Mouse (Mus musculus): ENCODE data around the gene Tfap2e.

DNA sequence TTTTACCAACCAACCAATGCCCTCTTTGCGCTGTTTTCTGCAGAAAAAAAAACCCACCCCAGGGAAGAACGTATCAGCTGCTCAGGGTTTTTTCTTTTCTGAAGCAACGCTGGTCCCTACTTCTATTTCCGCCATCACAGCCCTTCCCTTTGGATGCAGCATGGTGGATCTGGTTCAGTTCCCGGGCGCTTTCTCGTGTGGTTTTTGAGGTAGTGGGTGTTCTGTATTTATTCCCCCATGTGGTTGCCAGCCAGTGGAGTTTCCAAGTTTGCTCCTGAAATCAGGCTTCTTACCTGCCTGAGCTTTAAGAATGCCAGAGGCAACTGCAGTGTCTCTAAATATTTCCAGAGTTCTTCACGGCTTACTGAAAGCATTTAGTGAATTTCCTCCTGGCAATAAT lies 46.5 kb upstream of the Tfap2e start:
- no peak for TF ChIP-seq POLR2A (IDR thresholded peaks at IDR 0.05; ENCODE audit: extremely low read depth, insufficient read depth, low read length)
- TF ChIP-seq CTCF (IDR thresholded peaks at IDR 0.05; ENCODE audit: extremely low read depth, insufficient read depth, low read length): no peak

Data from cortical plate, adult 2 months (tissue).